Comparison of ENCODE assay signal across 15 mouse cellular contexts in the genomic region with DNA sequence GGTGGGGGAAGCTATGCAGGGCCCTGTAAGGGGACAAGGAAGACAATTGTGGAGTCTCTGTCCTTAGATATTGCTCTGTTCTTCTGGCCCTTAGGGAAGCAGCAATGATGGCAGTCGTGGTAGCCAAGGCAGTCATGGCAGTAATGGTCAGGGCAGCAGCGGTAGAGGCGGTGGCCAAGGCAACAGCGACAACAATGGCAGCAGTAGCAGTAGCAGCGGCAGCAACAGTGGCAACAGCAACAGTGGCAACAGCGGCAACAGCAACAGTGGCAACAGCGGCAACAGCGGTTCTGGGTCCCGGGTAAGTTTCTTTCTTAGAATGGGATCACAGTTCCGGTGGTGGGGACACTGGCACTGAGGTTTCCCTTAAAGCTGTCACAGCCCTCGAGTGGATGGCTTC. TPM values are rescaled to one million over a fixed set of nuclear protein-coding genes. Genes with fewer than 3 reads are reported as not detected.
A peak's percentile ranks its signal among the peaks of the same experiment; 100 is the strongest.
DNase-seq lines count a peak whose midpoint lies in the region; ATAC-seq and TF ChIP-seq lines count a peak whose summit lies in the region.
"Had no signal": no experiment of that assay in that cellular context is flagged by ENCODE, and none has a peak within 500 bp of the region (broad histone marks: within the 10 kb centered on the region; RNA-seq: fewer than 3 reads in every experiment).

No protein-coding gene starts in this region.

- intact Hi-C loops in heart, postnatal 36 days (cut with DNase I) = no loop called here

- no peak overlapping the region for H3K9ac ChIP-seq in embryonic facial prominence, embryonic 13.5 days
- H3K9ac ChIP-seq in hindbrain, embryonic 14.5 days = no peak overlapping the region
- H3K9ac ChIP-seq in midbrain, postnatal 0 days (replicated peaks; ENCODE audit: low read length, poor library complexity, severe bottlenecking) = no peak overlapping the region

- DNase-seq in heart, postnatal 4 days = peak; percentile 15
- no peak for DNase-seq in heart, postnatal 36 days
- no peak for DNase-seq in hindbrain, embryonic 14.5 days (ENCODE audit: low spot score)
- DNase-seq in midbrain, postnatal 0 days (ENCODE audit: low spot score) = peak; percentile 17
- no peak for DNase-seq in thymus, postnatal 0 days (ENCODE audit: low spot score)
- no peak for DNase-seq in cerebellum, postnatal 4 days (ENCODE audit: low spot score in 2 of 2)
- DNase-seq: adrenal gland, adult 2 months; kidney, adult 18-20 months; left cerebral cortex, postnatal 4 days; lung, adult 18-20 months had no signal

- H3K9me3 ChIP-seq in embryonic facial prominence, embryonic 13.5 days = no peaks in the 10 kb centered on the region
- H3K9me3 ChIP-seq in hindbrain, embryonic 14.5 days (ENCODE audit: control insufficient read depth, low read length) = no peaks in the 10 kb centered on the region
- H3K9me3 ChIP-seq in midbrain, postnatal 0 days (ENCODE audit: low read length) = no peaks in the 10 kb centered on the region

- no peak for ATAC-seq in embryonic facial prominence, embryonic 13.5 days (ENCODE audit: insufficient number of reproducible peaks, insufficient read depth, low FRiP score, low TSS enrichment, low read depth)
- ATAC-seq in hindbrain, embryonic 14.5 days (ENCODE audit: low FRiP score) = no peak
- no peak for ATAC-seq in midbrain, postnatal 0 days (ENCODE audit: low FRiP score)

- H3K27ac ChIP-seq in embryonic facial prominence, embryonic 13.5 days = no peak overlapping the region
- H3K27ac ChIP-seq in hindbrain, embryonic 14.5 days = no peak overlapping the region
- H3K27ac ChIP-seq in midbrain, postnatal 0 days (ENCODE audit: low read depth, low read length) = no peak overlapping the region

- no peak for TF ChIP-seq CTCF in midbrain, postnatal 0 days (IDR thresholded peaks at IDR 0.05)

- peak overlapping the region; percentile 14; the same call in 1 of the 2 replicates for H3K4me2 ChIP-seq in embryonic facial prominence, embryonic 13.5 days
- H3K4me2 ChIP-seq in hindbrain, embryonic 14.5 days (replicated peaks) = peak overlapping the region; percentile 21
- no peak overlapping the region for H3K4me2 ChIP-seq in midbrain, postnatal 0 days (ENCODE audit: low read depth, low read length, poor library complexity, severe bottlenecking)

- H3K4me1 ChIP-seq in embryonic facial prominence, embryonic 13.5 days = no peaks in the 10 kb centered on the region
- H3K4me1 ChIP-seq in hindbrain, embryonic 14.5 days (replicated peaks; ENCODE audit: control insufficient read depth, insufficient read depth, low read length) = no peaks in the 10 kb centered on the region
- no peaks in the 10 kb centered on the region for H3K4me1 ChIP-seq in midbrain, postnatal 0 days (ENCODE audit: insufficient read depth, low read length)

- H3K36me3 ChIP-seq in embryonic facial prominence, embryonic 13.5 days = no peaks in the 10 kb centered on the region
- no peaks in the 10 kb centered on the region for H3K36me3 ChIP-seq in hindbrain, embryonic 14.5 days (replicated peaks; ENCODE audit: control insufficient read depth, insufficient read depth)
- H3K36me3 ChIP-seq in midbrain, postnatal 0 days (ENCODE audit: insufficient read depth, low read length) = no peaks in the 10 kb centered on the region

- no peak overlapping the region for H3K4me3 ChIP-seq in embryonic facial prominence, embryonic 13.5 days
- H3K4me3 ChIP-seq in hindbrain, embryonic 14.5 days (replicated peaks; ENCODE audit: low read length) = no peak overlapping the region
- H3K4me3 ChIP-seq in midbrain, postnatal 0 days (ENCODE audit: low read depth, low read length) = no peak overlapping the region

- WGBS in embryonic facial prominence, embryonic 13.5 days = 36% methylated on average over 11 of the region's 11 CpGs
- WGBS in hindbrain, embryonic 14.5 days = 32% methylated on average over 11 of the region's 11 CpGs
- WGBS in midbrain, postnatal 0 days = 48% methylated on average over 11 of the region's 11 CpGs

- peaks cover 31% of the 10 kb centered on the region for H3K27me3 ChIP-seq in embryonic facial prominence, embryonic 13.5 days
- no peaks in the 10 kb centered on the region; the same call in 1 of the 2 replicates for H3K27me3 ChIP-seq in hindbrain, embryonic 14.5 days (ENCODE audit: control insufficient read depth, insufficient read depth, low read length)
- H3K27me3 ChIP-seq in midbrain, postnatal 0 days (ENCODE audit: insufficient read depth, low read length) = no peaks in the 10 kb centered on the region

RNA-seq across cellular contexts. Expression of a gene that starts 1.6 kb away (rescaled TPM):
- total RNA-seq in heart, postnatal 4 days (2021) = 1 to 10 TPM; 4.6 to 5.7 TPM
- total RNA-seq in heart, postnatal 36 days (2021) = 1 to 10 TPM in 1 of 2 experiments, under 1 TPM in 1; 0.73 to 3.4 TPM
- 14.5 and 22.3 TPM in 2 replicates for polyA plus RNA-seq in embryonic facial prominence, embryonic 13.5 days (2015; fragmentation: Nextera tagmentation; extraction: Ambion mirVana)
- polyA plus RNA-seq in hindbrain, embryonic 14.5 days (2014; fragmentation: Nextera tagmentation; extraction: Ambion mirVana) = 2.2 and 2.4 TPM in 2 replicates
- total RNA-seq in midbrain, postnatal 0 days (2014; rRNA removed) = 0.71 and 7.9 TPM in 2 replicates
- polyA plus RNA-seq in midbrain, postnatal 0 days (2015; fragmentation: Nextera tagmentation; extraction: Ambion mirVana) = 4.5 and 4.9 TPM in 2 replicates
- 10.7 and 12.7 TPM in 2 replicates for polyA plus RNA-seq in thymus, postnatal 0 days (2015; fragmentation: Nextera tagmentation; extraction: Ambion mirVana)
- total RNA-seq: megakaryocyte-erythroid progenitor cell, adult 5-6 weeks had no signal

RNA-seq across cellular contexts. Expression of a gene that starts 13.9 kb away (rescaled TPM):
- 1 to 10 TPM; 4.8 to 5.1 TPM for total RNA-seq in heart, postnatal 4 days (2021)
- 1 to 10 TPM; 1.7 to 2.9 TPM for total RNA-seq in heart, postnatal 36 days (2021)
- polyA plus RNA-seq in embryonic facial prominence, embryonic 13.5 days (2015; fragmentation: Nextera tagmentation; extraction: Ambion mirVana) = 2.5 and 3.3 TPM in 2 replicates
- 0.65 and 2.1 TPM in 2 replicates for polyA plus RNA-seq in hindbrain, embryonic 14.5 days (2014; fragmentation: Nextera tagmentation; extraction: Ambion mirVana)
- total RNA-seq in midbrain, postnatal 0 days (2014; rRNA removed) = 2.4 and 4.0 TPM in 2 replicates
- 1.8 and 4.1 TPM in 2 replicates for polyA plus RNA-seq in midbrain, postnatal 0 days (2015; fragmentation: Nextera tagmentation; extraction: Ambion mirVana)
- polyA plus RNA-seq in thymus, postnatal 0 days (2015; fragmentation: Nextera tagmentation; extraction: Ambion mirVana) = 2.0 and 4.1 TPM in 2 replicates

RNA-seq across cellular contexts. Expression of a gene that starts 21.7 kb away (rescaled TPM):
- total RNA-seq in heart, postnatal 4 days (2021) = not detected
- not detected for total RNA-seq in heart, postnatal 36 days (2021)
- 0.74 and 0.90 TPM in 2 replicates for polyA plus RNA-seq in embryonic facial prominence, embryonic 13.5 days (2015; fragmentation: Nextera tagmentation; extraction: Ambion mirVana)
- 0.14 and 1.3 TPM in 2 replicates for polyA plus RNA-seq in hindbrain, embryonic 14.5 days (2014; fragmentation: Nextera tagmentation; extraction: Ambion mirVana)
- total RNA-seq in midbrain, postnatal 0 days (2014; rRNA removed) = not detected in 2 replicates
- 0.79 and 0.80 TPM in 2 replicates for polyA plus RNA-seq in midbrain, postnatal 0 days (2015; fragmentation: Nextera tagmentation; extraction: Ambion mirVana)
- 0.43 TPM in 1 of 2 replicates, not detected in the other for polyA plus RNA-seq in thymus, postnatal 0 days (2015; fragmentation: Nextera tagmentation; extraction: Ambion mirVana)
- total RNA-seq: adrenal gland, adult 2 months; heart, adult 8-10 months; layer of hippocampus, adult 8-10 months; left cerebral cortex, postnatal 4 days; megakaryocyte-erythroid progenitor cell, adult 5-6 weeks had no signal
- polyA plus RNA-seq: adrenal gland, adult 2 months; cortical plate, adult 2 months had no signal

RNA-seq across cellular contexts. Expression of a gene that starts 22.5 kb away (rescaled TPM):
- total RNA-seq in heart, postnatal 4 days (2021) = not detected
- not detected for total RNA-seq in heart, postnatal 36 days (2021)
- 72.6 and 127 TPM in 2 replicates for polyA plus RNA-seq in embryonic facial prominence, embryonic 13.5 days (2015; fragmentation: Nextera tagmentation; extraction: Ambion mirVana)
- not detected in 2 replicates for polyA plus RNA-seq in hindbrain, embryonic 14.5 days (2014; fragmentation: Nextera tagmentation; extraction: Ambion mirVana)
- 4.8 and 19.2 TPM in 2 replicates for total RNA-seq in midbrain, postnatal 0 days (2014; rRNA removed)
- polyA plus RNA-seq in midbrain, postnatal 0 days (2015; fragmentation: Nextera tagmentation; extraction: Ambion mirVana) = 1.2 and 1.6 TPM in 2 replicates
- polyA plus RNA-seq in thymus, postnatal 0 days (2015; fragmentation: Nextera tagmentation; extraction: Ambion mirVana) = 36.0 and 39.0 TPM in 2 replicates
- total RNA-seq: adrenal gland, adult 2 months; heart, adult 8-10 months; layer of hippocampus, adult 8-10 months; left cerebral cortex, postnatal 4 days; megakaryocyte-erythroid progenitor cell, adult 5-6 weeks had no signal
- polyA plus RNA-seq: adrenal gland, adult 2 months; cortical plate, adult 2 months had no signal

RNA-seq across cellular contexts. Expression of a gene that starts 35.8 kb away (rescaled TPM):
- total RNA-seq in heart, postnatal 4 days (2021) = 100 to 1,000 TPM; 208 to 221 TPM
- 100 to 1,000 TPM; 236 to 272 TPM for total RNA-seq in heart, postnatal 36 days (2021)
- 181 and 185 TPM in 2 replicates for polyA plus RNA-seq in embryonic facial prominence, embryonic 13.5 days (2015; fragmentation: Nextera tagmentation; extraction: Ambion mirVana)
- 281 and 319 TPM in 2 replicates for polyA plus RNA-seq in hindbrain, embryonic 14.5 days (2014; fragmentation: Nextera tagmentation; extraction: Ambion mirVana)
- 166 and 167 TPM in 2 replicates for total RNA-seq in midbrain, postnatal 0 days (2014; rRNA removed)
- 290 and 318 TPM in 2 replicates for polyA plus RNA-seq in midbrain, postnatal 0 days (2015; fragmentation: Nextera tagmentation; extraction: Ambion mirVana)
- 173 and 184 TPM in 2 replicates for polyA plus RNA-seq in thymus, postnatal 0 days (2015; fragmentation: Nextera tagmentation; extraction: Ambion mirVana)

Comparison
In these comparisons a context has a peak if more than half of its experiments do, and no peak if none do; other contexts are left out.
1. DNase-seq: peak in heart, postnatal 4 days (single experiment) and midbrain, postnatal 0 days (single experiment); none in heart, postnatal 36 days (0 of 2), hindbrain, embryonic 14.5 days (single experiment), thymus, postnatal 0 days (single experiment) and cerebellum, postnatal 4 days (0 of 2).